Mouse (Mus musculus): ENCODE results near the gene Fam84b. TPM values are rescaled to one million over a fixed set of nuclear protein-coding genes. Genes with fewer than 3 reads are reported as not detected.
A peak's percentile ranks its signal among the peaks of the same experiment; 100 is the strongest.

Fam84b gene
- total RNA-seq, 2 experiments from 2014 or later: 14.4 to 17.6 TPM

- DNase-seq (ENCODE audit: extremely low spot score in 1 of 2, low spot score in 1 of 2): no peak
These were observed 19.9 kb downstream of the Fam84b start for GRCm38 (mm10) chr15:60833476-60834218.

- DNase-seq (ENCODE audit: extremely low spot score in 1 of 2, low spot score in 1 of 2): no peak
These were observed 21.0 kb downstream of the Fam84b start for GRCm38 (mm10) chr15:60832586-60832985.

- DNase-seq (ENCODE audit: extremely low spot score in 1 of 2, low spot score in 1 of 2): no peak
These were observed 27.4 kb downstream of the Fam84b start for GRCm38 (mm10) chr15:60826226-60826625.

- peak; percentile 78 to 80 for DNase-seq (ENCODE audit: extremely low spot score in 1 of 2, low spot score in 1 of 2)
These were observed 28.8 kb downstream of the Fam84b start for GRCm38 (mm10) chr15:60824751-60825227.

GRCm38 (mm10) chr15:60823870-60824709 is 29.5 kb downstream of the Fam84b start:
- peak; percentile 14 to 26 for DNase-seq (ENCODE audit: extremely low spot score in 1 of 2, low spot score in 1 of 2)

GRCm38 (mm10) chr15:60823620-60823869 is 30.0 kb downstream of the Fam84b start:
- no peak for DNase-seq (ENCODE audit: extremely low spot score in 1 of 2, low spot score in 1 of 2)

- DNase-seq (ENCODE audit: extremely low spot score in 1 of 2, low spot score in 1 of 2): peak; percentile 62 to 79
These were observed 30.6 kb downstream of the Fam84b start for GRCm38 (mm10) chr15:60822803-60823619.

GRCm38 (mm10) chr15:60822101-60822802 is 31.3 kb downstream of the Fam84b start:
- DNase-seq (ENCODE audit: extremely low spot score in 1 of 2, low spot score in 1 of 2): peak; percentile 20 to 22

- DNase-seq (ENCODE audit: extremely low spot score in 1 of 2, low spot score in 1 of 2): no peak
These were observed 35.1 kb downstream of the Fam84b start for GRCm38 (mm10) chr15:60818500-60818899.

- DNase-seq (ENCODE audit: extremely low spot score in 1 of 2, low spot score in 1 of 2): no peak
These were observed 37.1 kb downstream of the Fam84b start for GRCm38 (mm10) chr15:60816478-60816877.

- no peak for DNase-seq (ENCODE audit: extremely low spot score in 1 of 2, low spot score in 1 of 2)
These were observed 39.0 kb downstream of the Fam84b start for GRCm38 (mm10) chr15:60814542-60814941.

GRCm38 (mm10) chr15:60793041-60793673 is 60.4 kb downstream of the Fam84b start:
- no peak for DNase-seq (ENCODE audit: extremely low spot score in 1 of 2, low spot score in 1 of 2)

GRCm38 (mm10) chr15:60789084-60789483 is 64.5 kb downstream of the Fam84b start:
- DNase-seq (ENCODE audit: extremely low spot score in 1 of 2, low spot score in 1 of 2): no peak

GRCm38 (mm10) chr15:60783761-60784160 is 69.8 kb downstream of the Fam84b start:
- DNase-seq (ENCODE audit: extremely low spot score in 1 of 2, low spot score in 1 of 2): no peak

- DNase-seq (ENCODE audit: extremely low spot score in 1 of 2, low spot score in 1 of 2): no peak
These were observed 74.0 kb downstream of the Fam84b start for GRCm38 (mm10) chr15:60779531-60779973.

- no peak for DNase-seq (ENCODE audit: extremely low spot score in 1 of 2, low spot score in 1 of 2)
These were observed 74.5 kb downstream of the Fam84b start for GRCm38 (mm10) chr15:60779063-60779462.
